Mouse (Mus musculus) CH12.LX (cell line): ENCODE measurements around the gene Synj2bp. TPM values are rescaled to one million over a fixed set of nuclear protein-coding genes. Genes with fewer than 3 reads are reported as not detected.

Experiments used
- DNase-seq: peaks from one replicate; pipeline ENCODE4 v3.0.0-alpha.2; 2013; ENCODE audit errors: extremely low read depth
- H3K27ac ChIP-seq: 2 replicates; pipeline ENCODE4 v1.5.1; 2012; ENCODE audit warnings: low read depth, mild to moderate bottlenecking, control low read depth, moderate library complexity; ENCODE audit not compliant: insufficient read depth
- H3K27me3 ChIP-seq: replicated peaks from 2 replicates; pipeline ENCODE3; 2012; ENCODE audit warnings: inconsistent platforms
- H3K36me3 ChIP-seq, 2 experiments: replicated peaks in 1 of 2; 2 replicates each; pipeline versions ENCODE3 to v1.6.1; 2012; ENCODE audit warnings: inconsistent platforms in 1 of 2, low read length in 1 of 2, mild to moderate bottlenecking in 1 of 2, mixed read lengths in 1 of 2, moderate library complexity in 1 of 2; ENCODE audit not compliant: control insufficient read depth in 1 of 2, insufficient read depth in 1 of 2
- H3K4me1 ChIP-seq, 2 experiments: 2 replicates each; pipeline ENCODE4 v1.6.1; 2012; ENCODE audit warnings: inconsistent platforms in 1 of 2, moderate library complexity in 1 of 2; ENCODE audit not compliant: insufficient read depth in 2 of 2, control insufficient read depth in 1 of 2
- H3K4me2 ChIP-seq: 2 replicates; pipeline ENCODE4 v1.6.1; 2012; ENCODE audit warnings: low read depth, mild to moderate bottlenecking, control low read depth; ENCODE audit not compliant: poor library complexity, insufficient read depth, severe bottlenecking
- H3K4me3 ChIP-seq, 3 experiments: fragments of 150-350 bp in 1 of 3; sonication (generic) in 1 of 3; replicated peaks in 1 of 3; 2 replicates each; pipeline versions ENCODE3 to v1.5.1; 2011 to 2012; ENCODE audit warnings: low read depth in 2 of 3, low read length in 2 of 3, mild to moderate bottlenecking in 2 of 3, moderate library complexity in 2 of 3, control low read depth in 1 of 3, improper control_type of control experiment in 1 of 3, inconsistent platforms in 1 of 3, mixed read lengths in 1 of 3; ENCODE audit not compliant: poor library complexity in 1 of 3
- H3K79me2 ChIP-seq: replicated peaks from 2 replicates; pipeline ENCODE4 v1.6.1; 2012; ENCODE audit warnings: mild to moderate bottlenecking, moderate library complexity; ENCODE audit not compliant: control insufficient read depth, poor library complexity, insufficient read depth, severe bottlenecking; ENCODE audit errors: extremely low read depth
- H3K9ac ChIP-seq: 2 replicates; pipeline ENCODE4 v1.6.1; 2012; ENCODE audit warnings: low read depth, mild to moderate bottlenecking, control low read depth, moderate library complexity; ENCODE audit not compliant: insufficient read depth
- H3K9me3 ChIP-seq: replicated peaks from 2 replicates; pipeline ENCODE3; 2012; ENCODE audit warnings: low read length, inconsistent platforms, mixed read lengths
- BHLHE40 ChIP-seq: IDR thresholded peaks from 2 replicates; pipeline ENCODE4 v1.6.1; 2011; ENCODE audit warnings: mild to moderate bottlenecking, low read depth, low read length, improper control_type of control experiment
- CHD2 ChIP-seq: IDR thresholded peaks from 2 replicates; pipeline ENCODE4 v1.6.1; 2011; ENCODE audit warnings: low read length, improper control_type of control experiment
- CTCF ChIP-seq, 2 experiments: IDR thresholded peaks in 1 of 2; conservative IDR thresholded peaks in 1 of 2; 2 replicates each; pipeline ENCODE4 v1.5.1; 2011 to 2012; ENCODE audit warnings: low read depth in 2 of 2, low read length in 2 of 2, improper control_type of control experiment in 1 of 2, inconsistent platforms in 1 of 2, mild to moderate bottlenecking in 1 of 2, moderate library complexity in 1 of 2
- E2F4 ChIP-seq: IDR thresholded peaks from 2 replicates; pipeline ENCODE4 v1.6.1; 2011; ENCODE audit warnings: low read depth, low read length, improper control_type of control experiment; ENCODE audit not compliant: insufficient replicate concordance
- ETS1 ChIP-seq: conservative IDR thresholded peaks from 2 replicates; pipeline ENCODE4 v1.6.1; 2012; ENCODE audit warnings: low read depth, mild to moderate bottlenecking, inconsistent platforms, low read length, improper control_type of control experiment, moderate library complexity
- GABPA ChIP-seq: IDR thresholded peaks from 2 replicates; pipeline ENCODE4 v1.6.1; 2012; ENCODE audit warnings: low read depth, low read length, improper control_type of control experiment, inconsistent platforms; ENCODE audit not compliant: insufficient replicate concordance
- JUND ChIP-seq: conservative IDR thresholded peaks from 2 replicates; pipeline ENCODE4 v1.6.1; 2011; ENCODE audit warnings: low read depth, low read length, improper control_type of control experiment
- KAT2A ChIP-seq: IDR thresholded peaks from 2 replicates; pipeline ENCODE4 v1.6.1; 2012; ENCODE audit warnings: low read length, improper control_type of control experiment, inconsistent platforms; ENCODE audit not compliant: insufficient replicate concordance
- MAFK ChIP-seq: IDR thresholded peaks from 2 replicates; pipeline ENCODE4 v1.6.1; 2011; ENCODE audit warnings: low read length, improper control_type of control experiment; ENCODE audit not compliant: insufficient replicate concordance
- MAX ChIP-seq: IDR thresholded peaks from 2 replicates; pipeline ENCODE4 v1.6.1; 2011; ENCODE audit warnings: low read length, improper control_type of control experiment
- MYC ChIP-seq: IDR thresholded peaks from 2 replicates; pipeline ENCODE4 v1.6.1; 2011; ENCODE audit warnings: low read depth, mild to moderate bottlenecking, improper control_type of control experiment, low read length
- PAX5 ChIP-seq: IDR thresholded peaks from 2 replicates; pipeline ENCODE4 v1.6.1; 2012; ENCODE audit warnings: low read length, inconsistent platforms, mixed read lengths
- POLR2AphosphoS2 ChIP-seq: IDR thresholded peaks from 2 replicates; pipeline ENCODE4 v1.6.1; 2011; ENCODE audit warnings: low read depth, low read length, improper control_type of control experiment
- RAD21 ChIP-seq: IDR thresholded peaks from 2 replicates; pipeline ENCODE4 v1.6.1; 2011; ENCODE audit warnings: low read depth, mild to moderate bottlenecking, low read length, improper control_type of control experiment, moderate library complexity
- RCOR1 ChIP-seq: conservative IDR thresholded peaks from 2 replicates; pipeline ENCODE4 v1.6.1; 2012; ENCODE audit warnings: low read depth, mild to moderate bottlenecking, inconsistent platforms, low read length, improper control_type of control experiment
- SIN3A ChIP-seq: IDR thresholded peaks from 2 replicates; pipeline ENCODE4 v1.6.1; 2012; ENCODE audit warnings: low read length, improper control_type of control experiment, inconsistent platforms
- UBTF ChIP-seq: IDR thresholded peaks from 2 replicates; pipeline ENCODE4 v1.6.1; 2012; ENCODE audit warnings: low read depth, mild to moderate bottlenecking, inconsistent platforms, low read length, improper control_type of control experiment, moderate library complexity
- ZNF384 ChIP-seq: IDR thresholded peaks from 2 replicates; pipeline ENCODE4 v1.6.1; 2012; ENCODE audit warnings: low read depth, low read length, improper control_type of control experiment, inconsistent platforms
- dilution Hi-C: fragments of 300-500 bp; cut with MboI; formaldehyde crosslinking; loops from 2 replicates; pipeline ENCODE4 v1.14.3; 2020; ENCODE audit warnings: low sequenced_read_pairs; ENCODE audit not compliant: extremely low pct_unique_long_range_greater_than_20kb, extremely low pct_ligation_motif_present
- in situ Hi-C: fragments of 300-500 bp; cut with MboI; formaldehyde crosslinking; loops from 3 replicates; pipeline ENCODE4 v1.14.3; 2019; ENCODE audit warnings: low sequenced_read_pairs, low pct_ligation_motif_present, low pct_unique_long_range_greater_than_20kb, mixed read lengths
- polyA plus RNA-seq: library from polyadenylated mRNA; unstranded; fragments of >175 nt; gene quantifications from 2 replicates; pipeline ENCODE4 v1.2.1, GENCODE M21; 2012; ENCODE audit warnings: low read depth; ENCODE audit not compliant: insufficient read length
- total RNA-seq, 2 experiments: library from RNA; depleted of rRNA; stranded (reverse); fragments of 300-350 nt in 1 of 2; fragments of >200 nt in 1 of 2; gene quantifications; 2 replicates each; pipeline ENCODE4 v1.2.3; 2012 to 2014

Gene Synj2bp
- total and polyA plus RNA-seq, 3 experiments: 20.2 to 43.1 (median 33.3) TPM

GRCm38 (mm10) chr12:81567931-81568330 lies 35.2 kb upstream of the Synj2bp start:
- H3K9ac ChIP-seq: no peak overlapping the region
- no peaks in the 10 kb centered on the region for H3K9me3 ChIP-seq
- TF ChIP-seq POLR2AphosphoS2 (no peak), UBTF (no peak), CTCF (conservative IDR thresholded peaks at IDR 0.05 in 1 of 2, IDR thresholded peaks at IDR 0.05 in 1 of 2; ENCODE audit: low read depth in 2 of 2, low read length in 2 of 2) (no peak), RAD21 (no peak), CHD2 (no peak), MYC (no peak), ETS1 (no peak), SIN3A (no peak)
- dilution Hi-C loops (no loop called here), in situ Hi-C loops (no loop called here)
- H3K4me1 ChIP-seq: no peaks in the 10 kb centered on the region
- no peak overlapping the region for H3K4me3 ChIP-seq
- H3K27me3 ChIP-seq: no peaks in the 10 kb centered on the region
- no peak overlapping the region for H3K27ac ChIP-seq
- DNase-seq: no peak
- no peak overlapping the region for H3K4me2 ChIP-seq
- H3K79me2 ChIP-seq: no peaks in the 10 kb centered on the region
- H3K36me3 ChIP-seq: peaks cover 3 to 30% of the 10 kb centered on the region in 2 experiments

- Histone ChIP-seq H3K36me3 (peaks cover 0 to 3% of the 10 kb centered on the region in 2 experiments), H3K9me3 (no peaks in the 10 kb centered on the region), H3K4me2 (no peak overlapping the region), H3K27ac (no peak overlapping the region), H3K9ac (no peak overlapping the region), H3K4me3 (no peak overlapping the region), H3K4me1 (no peaks in the 10 kb centered on the region), H3K27me3 (no peaks in the 10 kb centered on the region), H3K79me2 (no peaks in the 10 kb centered on the region)
- TF ChIP-seq JUND: no peak
- TF ChIP-seq MAFK: no peak
- no peak for TF ChIP-seq CTCF (conservative IDR thresholded peaks at IDR 0.05 in 1 of 2, IDR thresholded peaks at IDR 0.05 in 1 of 2; ENCODE audit: low read depth in 2 of 2, low read length in 2 of 2)
- TF ChIP-seq BHLHE40: no peak
- no peak for TF ChIP-seq MAX
- TF ChIP-seq GABPA: no peak
- no peak for TF ChIP-seq E2F4
- in situ Hi-C loops: no loop called here
- dilution Hi-C loops: no loop called here
- DNase-seq: no peak
Measured at GRCm38 (mm10) chr12:81564173-81564572, 31.5 kb upstream of the Synj2bp start.

- H3K4me2 ChIP-seq: no peak overlapping the region
Measured at GRCm38 (mm10) chr12:81549286-81549685, 16.6 kb upstream of the Synj2bp start.

More at GRCm38 (mm10) chr12:81549286-81549685, 16.6 kb upstream of the Synj2bp start:
- Histone ChIP-seq H3K4me3 (no peak overlapping the region), H3K9ac (no peak overlapping the region), H3K79me2 (no peaks in the 10 kb centered on the region), H3K27ac (no peak overlapping the region), H3K9me3 (no peaks in the 10 kb centered on the region), H3K27me3 (no peaks in the 10 kb centered on the region), H3K36me3 (no peaks in the 10 kb centered on the region), H3K4me1 (no peaks in the 10 kb centered on the region)
- DNase-seq: no peak
- dilution Hi-C loops (no loop called here), in situ Hi-C loops (no loop called here)
- TF ChIP-seq CHD2: no peak
- TF ChIP-seq ZNF384: no peak
- TF ChIP-seq SIN3A: no peak
- no peak for TF ChIP-seq PAX5
- no peak for TF ChIP-seq KAT2A
- TF ChIP-seq RCOR1: no peak
- TF ChIP-seq RAD21: no peak
